Mouse (Mus musculus) 416B (cell line): ENCODE data around the gene Fam227a.
"Not testable (repeated sequence)": the region's sequence is repeated elsewhere in the genome, so short reads cannot be mapped to it uniquely, and the experiment has no call there.

Experiments
- DNase-seq: peaks from one replicate; pipeline ENCODE4 v3.0.0; 2011; ENCODE audit warnings: low read depth

Gene Fam227a

DNA sequence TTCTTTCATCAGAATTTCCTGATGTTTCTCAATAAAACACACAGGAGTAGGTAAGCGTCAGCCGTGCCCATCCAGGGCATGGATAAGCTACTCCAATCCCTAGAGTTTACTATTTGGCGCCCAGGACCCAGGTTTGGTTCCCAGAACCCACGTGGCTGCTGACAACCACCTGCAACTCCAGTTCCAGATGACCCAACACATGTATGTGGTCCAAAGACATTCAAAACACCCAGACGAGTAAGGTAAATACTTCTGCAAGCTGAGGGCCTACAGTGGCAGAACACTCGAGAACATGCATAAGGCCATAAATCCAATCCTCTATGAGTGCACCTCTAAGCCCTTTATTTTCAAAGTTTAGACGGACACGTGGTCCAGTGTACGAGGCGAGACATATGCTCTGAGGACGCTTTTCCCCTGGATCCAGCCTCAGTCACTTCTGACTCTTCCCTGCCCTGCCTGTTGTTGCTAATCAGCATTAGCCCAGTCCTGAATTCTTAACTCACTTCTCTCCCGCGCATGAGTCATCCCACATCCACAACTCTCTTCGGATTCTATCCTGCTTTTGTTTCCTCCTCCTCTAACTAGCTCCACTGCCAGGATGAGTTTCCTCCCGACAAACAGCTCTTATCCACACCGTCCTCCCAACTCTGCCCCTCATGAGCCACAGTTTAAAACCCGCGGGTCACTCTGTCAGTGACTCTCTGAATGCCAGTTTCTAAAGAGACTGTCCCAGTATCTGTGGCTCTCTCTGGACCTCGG lies 25.1 kb upstream of the Fam227a start:
- no peak for DNase-seq

- peak; percentile 59 for DNase-seq
Observed at GRCm38 (mm10) chr15:79683146-79683545, 24.4 kb upstream of the Fam227a start.

DNA sequence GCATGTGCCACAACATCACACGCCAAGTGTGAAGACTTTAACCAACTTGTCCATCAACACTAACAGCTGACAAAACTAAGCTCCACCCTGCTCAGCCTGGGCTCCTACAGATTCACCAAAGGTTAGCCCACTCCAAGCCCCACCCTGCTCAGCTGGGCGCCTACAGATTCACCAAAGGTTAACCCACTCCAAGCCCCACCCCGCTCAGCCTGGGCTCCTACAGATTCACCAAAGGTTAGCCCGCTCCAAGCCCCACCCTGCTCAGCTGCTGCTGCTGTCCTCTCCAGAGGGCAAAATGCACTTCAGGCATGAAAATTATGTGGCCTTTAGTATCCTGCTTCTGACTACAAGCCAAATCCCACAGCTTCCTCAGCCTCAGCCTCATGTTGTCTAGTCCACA lies 23.2 kb upstream of the Fam227a start:
- DNase-seq: no peak

- DNase-seq: no peak
Observed at GRCm38 (mm10) chr15:79677936-79678335, 19.2 kb upstream of the Fam227a start.

DNA sequence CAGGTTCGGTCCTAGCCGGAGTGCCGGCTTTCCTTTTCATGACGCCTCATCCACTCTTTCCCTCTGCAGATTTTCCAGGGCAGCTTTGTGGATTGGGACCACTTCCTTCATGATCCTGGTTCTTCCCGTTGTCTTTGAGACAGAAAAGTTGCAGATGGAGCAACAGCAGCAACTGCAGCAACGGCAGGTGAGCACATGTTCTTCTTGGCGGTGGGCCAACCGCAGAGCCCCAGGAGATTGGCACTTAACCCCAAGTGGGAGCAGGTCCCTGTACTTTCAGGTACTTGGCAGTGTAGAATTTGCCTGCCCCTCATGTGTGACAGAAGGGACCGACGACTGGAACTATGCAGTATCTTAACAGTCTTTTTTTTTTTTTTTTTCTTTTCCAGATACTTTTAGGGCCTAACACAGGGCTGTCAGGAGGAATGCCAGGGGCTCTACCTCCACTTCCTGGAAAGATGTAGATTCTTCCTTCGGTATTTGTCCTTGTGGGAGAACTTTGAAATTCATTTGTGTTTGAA lies 13.1 kb upstream of the Fam227a start:
- not testable (repeated sequence) for DNase-seq

- no peak for DNase-seq
Observed at GRCm38 (mm10) chr15:79670972-79671299, 12.2 kb upstream of the Fam227a start.

DNA sequence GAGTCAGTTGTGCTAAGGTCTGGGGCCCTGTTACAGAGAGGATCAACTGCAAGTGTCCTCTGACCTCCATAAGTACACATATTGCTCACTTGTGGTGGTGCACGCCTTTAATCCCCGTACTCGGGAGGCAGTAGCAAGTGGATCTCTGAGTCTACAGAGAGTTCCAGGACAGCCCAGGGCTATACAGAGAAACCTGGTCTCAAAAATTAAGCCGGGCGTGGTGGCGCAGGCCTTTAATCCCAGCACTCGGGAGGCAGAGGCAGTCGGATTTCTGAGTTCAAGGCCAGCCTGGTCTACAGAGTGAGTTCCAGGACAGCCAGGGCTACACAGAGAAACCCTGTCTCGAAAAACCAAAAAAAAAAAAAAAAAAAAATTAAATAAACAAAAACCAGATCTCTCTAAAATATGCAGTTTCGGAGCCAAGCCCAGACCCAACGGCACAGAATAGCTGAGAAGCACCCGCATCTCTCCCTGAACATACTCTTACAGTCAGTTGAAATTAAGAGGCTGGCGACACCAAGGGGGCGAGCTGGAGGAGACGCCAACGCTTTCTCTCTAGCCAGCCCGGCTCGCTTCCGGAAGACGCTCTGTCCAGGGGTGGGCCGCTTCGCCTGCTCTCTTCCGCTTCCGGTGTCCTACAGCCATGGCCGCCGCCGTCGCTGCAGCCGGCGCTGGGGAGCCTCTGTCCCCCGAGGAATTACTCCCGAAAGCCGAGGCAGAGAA lies 11.7 kb upstream of the Fam227a start, which contains the start of gene Tomm22:
TSS of gene Tomm22 (plus strand) at position 613 of the 723 bp plus-strand sequence.
- peak; percentile 95 for DNase-seq

DNA sequence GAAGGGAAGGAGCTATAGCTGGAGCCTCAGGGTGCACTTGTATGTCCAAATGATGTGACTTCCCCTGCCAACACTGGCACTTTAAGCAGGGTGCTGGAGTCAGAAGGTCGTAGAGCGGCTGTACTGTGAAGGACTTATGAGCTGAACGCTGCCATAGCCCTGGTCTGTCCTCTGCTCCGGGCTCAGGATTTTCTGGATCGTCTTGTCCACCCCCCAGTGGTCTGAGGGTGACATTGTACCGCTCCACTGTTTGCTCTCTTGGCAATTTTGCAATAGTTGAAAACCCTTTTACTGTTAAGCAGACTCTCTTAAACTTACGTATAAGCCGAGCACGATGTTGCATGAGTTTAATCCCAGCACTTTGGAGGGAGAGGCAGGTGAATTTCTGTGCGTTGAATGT lies 10.4 kb upstream of the Fam227a start:
- no peak for DNase-seq

- no peak for DNase-seq
Observed at GRCm38 (mm10) chr15:79664666-79665065, 5.9 kb upstream of the Fam227a start.

- peak; percentile 58 for DNase-seq
Observed at GRCm38 (mm10) chr15:79661852-79662251, 3.1 kb upstream of the Fam227a start.

DNA sequence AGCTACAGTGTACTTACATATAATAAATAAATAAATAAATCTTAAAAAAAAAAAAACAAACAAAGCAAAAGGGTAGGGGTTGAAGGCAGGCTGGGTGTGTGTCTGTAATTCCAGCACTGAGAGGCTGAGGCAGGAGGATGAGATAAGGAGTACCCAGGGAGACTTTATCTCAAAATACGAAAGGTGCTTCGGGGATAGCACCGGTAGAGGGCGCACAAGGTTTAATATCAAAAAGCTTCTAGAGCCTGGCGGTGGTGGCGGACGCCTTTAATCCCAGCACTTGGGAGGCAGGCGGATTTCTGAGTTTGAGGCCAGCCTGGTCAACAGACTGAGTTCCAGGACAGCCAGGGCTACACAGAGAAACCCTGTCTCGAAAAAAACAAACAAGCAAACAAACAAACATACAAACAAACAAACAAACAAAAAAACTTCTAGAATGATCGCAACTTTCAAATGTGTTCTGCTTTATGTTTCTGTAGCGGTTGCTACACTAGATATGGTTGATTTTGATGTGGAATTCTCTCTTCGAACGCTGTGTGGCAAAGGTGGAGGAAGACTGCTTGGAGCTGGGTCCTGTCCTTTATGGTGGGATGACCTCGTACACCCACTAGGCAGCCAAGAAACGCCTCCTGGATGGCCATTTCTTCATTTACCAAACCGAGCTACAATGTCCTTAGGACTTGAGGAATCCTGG lies 772 bp downstream of the Fam227a start:
- peak; percentile 91 for DNase-seq

- no peak for DNase-seq
Observed at GRCm38 (mm10) chr15:79656451-79656850, 2.3 kb downstream of the Fam227a start.

DNA sequence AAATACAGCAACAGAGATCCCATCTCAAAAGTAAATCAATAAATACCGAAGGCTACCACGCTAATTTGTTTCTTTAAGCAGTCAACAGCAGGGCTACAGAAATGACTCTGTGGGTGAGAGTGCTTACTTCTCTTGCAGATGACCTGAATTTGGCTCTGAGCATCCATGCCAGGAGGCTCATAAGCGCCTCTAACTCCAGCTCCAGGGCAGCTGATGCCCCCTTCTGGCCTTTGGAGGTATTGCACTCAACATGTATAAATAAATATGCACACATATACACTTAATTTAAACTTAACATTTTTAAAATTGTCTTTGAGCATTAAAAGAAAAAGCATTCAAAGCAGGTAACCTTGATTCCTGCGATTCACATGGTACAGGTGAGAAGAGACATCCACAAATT lies 7.3 kb downstream of the Fam227a start:
- DNase-seq: peak; percentile 75

DNA sequence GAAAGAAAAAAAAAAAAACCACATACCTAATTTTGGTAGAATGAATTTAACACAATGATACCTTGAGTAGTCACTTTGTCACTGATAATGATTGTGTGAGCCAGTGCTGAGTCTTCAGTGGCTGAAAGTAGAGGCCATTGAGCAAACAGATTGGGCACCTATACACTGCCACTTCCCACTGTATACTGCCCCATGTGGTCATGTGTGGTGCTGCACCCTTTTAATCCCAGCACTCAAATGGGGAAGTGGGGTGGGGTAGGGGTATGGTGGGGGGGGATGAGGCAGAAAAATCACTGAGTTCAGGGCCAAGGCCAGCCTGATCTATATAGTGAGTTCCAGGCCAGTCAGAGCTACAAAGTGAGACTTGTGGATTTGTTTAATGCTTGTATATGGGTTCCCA lies 8.2 kb downstream of the Fam227a start:
- peak; percentile 68 for DNase-seq

GRCm38 (mm10) chr15:79648130-79648529 lies 10.6 kb downstream of the Fam227a start:
- DNase-seq: no peak

GRCm38 (mm10) chr15:79645483-79645882 lies 13.3 kb downstream of the Fam227a start:
- DNase-seq: no peak

DNA sequence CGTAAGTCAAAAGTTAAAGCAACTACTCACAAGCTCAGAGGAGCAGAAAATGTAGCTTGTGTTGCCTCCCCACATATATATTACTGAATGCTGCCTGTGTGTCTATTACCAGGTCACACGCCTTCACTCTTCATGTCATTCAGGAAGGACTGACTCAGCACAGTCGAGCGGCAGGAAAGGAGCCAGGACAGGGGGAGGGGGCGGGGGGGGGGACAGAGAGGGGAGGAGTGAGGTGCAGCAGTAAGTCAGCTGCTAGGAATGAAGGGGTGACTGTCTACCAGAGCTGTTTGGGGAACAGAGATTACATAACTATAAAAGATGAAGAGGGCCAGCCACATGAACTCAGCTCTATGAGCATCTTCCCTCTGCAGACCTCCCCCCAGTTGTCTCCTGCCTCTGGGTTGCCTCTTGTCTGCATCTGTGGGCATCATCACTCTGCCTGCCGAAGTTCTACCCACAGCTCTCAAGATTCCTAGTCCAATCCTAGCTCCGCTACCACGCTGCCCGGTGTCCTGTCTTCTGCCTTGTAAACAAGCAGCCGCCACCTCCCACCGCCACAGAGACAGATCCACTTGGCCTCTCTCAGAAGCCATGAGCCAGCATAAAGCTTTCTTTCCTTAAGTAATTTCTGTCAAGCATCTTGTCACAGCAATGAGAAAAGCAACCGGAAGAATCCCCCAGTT lies 17.5 kb downstream of the Fam227a start:
- peak; percentile 74 for DNase-seq

DNA sequence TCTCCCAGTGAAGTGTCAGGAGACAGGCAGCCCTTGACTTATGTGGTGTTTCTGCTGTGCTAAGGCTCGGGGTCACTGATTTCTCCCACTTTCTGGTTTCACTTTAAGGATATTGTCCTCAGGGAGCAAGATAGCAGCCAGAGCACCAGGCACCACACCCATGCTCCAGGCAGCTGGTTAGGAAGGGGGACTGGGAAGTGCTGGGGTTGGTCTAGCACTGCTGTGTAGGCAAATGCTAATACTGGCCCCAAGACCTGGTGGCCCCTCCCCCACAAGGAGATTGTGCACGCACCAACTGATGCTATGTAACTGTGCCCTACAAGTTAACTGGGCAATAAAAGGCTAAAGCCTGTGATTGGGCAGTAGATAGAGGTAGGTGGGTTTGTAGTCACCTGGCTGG lies 28.3 kb downstream of the Fam227a start:
- DNase-seq: no peak

DNA sequence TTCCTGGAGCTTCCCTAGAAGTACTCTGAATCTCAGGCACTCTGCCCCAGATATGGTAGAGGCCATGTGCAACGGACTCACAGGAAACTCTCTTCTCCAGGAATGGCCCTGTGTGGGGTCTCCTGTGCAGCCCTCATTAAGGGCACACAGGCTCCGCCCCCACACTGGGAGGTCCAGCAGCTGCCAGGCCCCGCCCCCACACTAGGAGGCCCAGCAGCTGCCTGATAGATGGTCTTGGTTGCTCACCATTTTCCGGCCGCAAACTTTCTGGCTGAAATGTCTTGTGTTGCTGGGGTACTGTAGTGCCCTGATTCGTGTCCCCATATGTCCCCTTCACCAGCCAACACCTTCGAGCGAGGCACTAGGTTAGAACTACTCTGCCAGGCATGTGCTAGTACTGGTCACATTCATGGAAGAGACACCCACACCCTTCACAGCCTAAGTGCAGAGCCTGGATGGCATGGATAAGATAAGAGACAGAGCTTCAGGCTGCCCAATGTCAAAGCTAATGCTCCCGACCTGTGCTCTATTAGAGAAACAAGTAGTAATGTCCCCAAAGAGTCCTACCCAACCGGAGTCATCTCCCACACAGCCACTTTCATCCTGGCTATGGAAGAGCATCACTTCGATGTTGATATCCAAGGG lies 38.9 kb downstream of the Fam227a start:
- DNase-seq: no peak

DNA sequence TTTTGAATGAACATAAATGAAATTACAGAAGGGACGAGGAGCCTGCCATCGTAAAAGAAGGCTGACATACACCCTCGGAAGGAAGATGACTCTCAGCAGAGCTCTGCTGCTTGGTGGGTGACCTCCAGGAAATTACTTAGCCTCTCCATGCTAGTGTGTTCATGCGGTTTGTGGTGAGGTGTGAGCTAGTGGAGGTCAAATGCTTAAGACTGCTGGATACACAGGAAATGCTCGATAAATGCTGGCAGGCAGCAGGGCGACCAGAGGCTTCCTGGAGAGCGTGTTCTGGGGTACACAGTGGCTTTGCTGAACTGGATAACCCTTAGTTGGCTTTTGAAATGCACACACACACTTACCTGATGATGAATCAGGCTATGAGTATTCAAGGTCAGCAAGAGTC lies 40.3 kb downstream of the Fam227a start:
- DNase-seq: peak; percentile 99

DNA sequence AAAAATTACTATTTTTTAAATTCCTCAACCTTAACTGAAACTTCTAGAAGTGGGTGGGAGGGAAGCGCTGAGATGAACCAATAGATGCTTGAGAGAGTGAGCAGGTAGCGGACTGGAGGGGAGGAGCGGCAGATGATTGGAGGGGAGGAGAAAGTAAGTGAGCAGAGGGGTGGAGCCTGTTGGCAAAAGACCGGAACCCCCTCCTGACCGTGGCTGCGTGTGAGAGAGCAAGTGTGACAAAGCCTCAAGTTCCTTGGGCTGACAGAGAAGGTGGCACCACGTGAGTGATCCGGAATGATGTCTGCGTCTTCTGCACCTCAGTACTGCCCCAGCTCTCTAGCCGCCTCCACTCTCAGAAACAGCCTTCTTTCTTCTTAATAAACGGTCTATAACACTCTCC lies 41.6 kb downstream of the Fam227a start:
- no peak for DNase-seq

DNA sequence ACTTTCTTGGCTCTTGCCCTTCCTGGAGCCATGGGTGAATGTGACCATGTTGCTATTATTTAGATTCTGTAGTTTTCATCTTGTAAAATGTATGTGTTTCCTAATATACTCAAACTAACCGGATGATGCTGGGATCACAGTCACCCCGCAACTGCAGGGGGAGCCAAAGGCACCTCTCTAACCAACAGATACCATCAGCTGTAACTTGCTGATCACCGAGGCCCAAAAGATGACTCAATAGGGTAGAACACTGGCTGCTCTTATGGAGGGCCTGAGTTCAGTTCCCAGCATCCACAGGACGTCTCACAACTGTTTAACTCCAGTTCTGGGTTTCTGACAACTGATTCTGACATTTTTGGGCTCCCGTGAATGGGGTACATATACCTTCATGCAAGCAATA lies 42.0 kb downstream of the Fam227a start:
- peak; percentile 75 for DNase-seq
